Mouse (Mus musculus) CH12.LX (cell line): ENCODE results near the gene Nr2c2ap. TPM values are rescaled to one million over a fixed set of nuclear protein-coding genes. Genes with fewer than 3 reads are reported as not detected.
A peak's percentile ranks its signal among the peaks of the same experiment; 100 is the strongest.

Experiments
- DNase-seq: peaks from one replicate; pipeline ENCODE4 v3.0.0-alpha.2; 2013; ENCODE audit errors: extremely low read depth
- H3K27ac ChIP-seq: 2 replicates; pipeline ENCODE4 v1.5.1; 2012; ENCODE audit warnings: low read depth, mild to moderate bottlenecking, control low read depth, moderate library complexity; ENCODE audit not compliant: insufficient read depth
- H3K27me3 ChIP-seq: replicated peaks from 2 replicates; pipeline ENCODE3; 2012; ENCODE audit warnings: inconsistent platforms
- H3K36me3 ChIP-seq, 2 experiments: replicated peaks in 1 of 2; 2 replicates each; pipeline versions ENCODE3 to v1.6.1; 2012; ENCODE audit warnings: inconsistent platforms in 1 of 2, low read length in 1 of 2, mild to moderate bottlenecking in 1 of 2, mixed read lengths in 1 of 2, moderate library complexity in 1 of 2; ENCODE audit not compliant: control insufficient read depth in 1 of 2, insufficient read depth in 1 of 2
- H3K4me1 ChIP-seq, 2 experiments: 2 replicates each; pipeline ENCODE4 v1.6.1; 2012; ENCODE audit warnings: inconsistent platforms in 1 of 2, moderate library complexity in 1 of 2; ENCODE audit not compliant: insufficient read depth in 2 of 2, control insufficient read depth in 1 of 2
- H3K4me2 ChIP-seq: 2 replicates; pipeline ENCODE4 v1.6.1; 2012; ENCODE audit warnings: low read depth, mild to moderate bottlenecking, control low read depth; ENCODE audit not compliant: poor library complexity, insufficient read depth, severe bottlenecking
- H3K4me3 ChIP-seq, 3 experiments: fragments of 150-350 bp in 1 of 3; sonication (generic) in 1 of 3; replicated peaks in 1 of 3; 2 replicates each; pipeline versions ENCODE3 to v1.5.1; 2011 to 2012; ENCODE audit warnings: low read depth in 2 of 3, low read length in 2 of 3, mild to moderate bottlenecking in 2 of 3, moderate library complexity in 2 of 3, control low read depth in 1 of 3, improper control_type of control experiment in 1 of 3, inconsistent platforms in 1 of 3, mixed read lengths in 1 of 3; ENCODE audit not compliant: poor library complexity in 1 of 3
- H3K79me2 ChIP-seq: replicated peaks from 2 replicates; pipeline ENCODE4 v1.6.1; 2012; ENCODE audit warnings: mild to moderate bottlenecking, moderate library complexity; ENCODE audit not compliant: control insufficient read depth, poor library complexity, insufficient read depth, severe bottlenecking; ENCODE audit errors: extremely low read depth
- H3K9ac ChIP-seq: 2 replicates; pipeline ENCODE4 v1.6.1; 2012; ENCODE audit warnings: low read depth, mild to moderate bottlenecking, control low read depth, moderate library complexity; ENCODE audit not compliant: insufficient read depth
- H3K9me3 ChIP-seq: replicated peaks from 2 replicates; pipeline ENCODE3; 2012; ENCODE audit warnings: low read length, inconsistent platforms, mixed read lengths
- CHD1 ChIP-seq: IDR thresholded peaks from 2 replicates; pipeline ENCODE4 v1.6.1; 2012; ENCODE audit warnings: low read depth, low read length, improper control_type of control experiment, inconsistent platforms
- CHD2 ChIP-seq: IDR thresholded peaks from 2 replicates; pipeline ENCODE4 v1.6.1; 2011; ENCODE audit warnings: low read length, improper control_type of control experiment
- CTCF ChIP-seq, 2 experiments: IDR thresholded peaks in 1 of 2; conservative IDR thresholded peaks in 1 of 2; 2 replicates each; pipeline ENCODE4 v1.5.1; 2011 to 2012; ENCODE audit warnings: low read depth in 2 of 2, low read length in 2 of 2, improper control_type of control experiment in 1 of 2, inconsistent platforms in 1 of 2, mild to moderate bottlenecking in 1 of 2, moderate library complexity in 1 of 2
- E2F4 ChIP-seq: IDR thresholded peaks from 2 replicates; pipeline ENCODE4 v1.6.1; 2011; ENCODE audit warnings: low read depth, low read length, improper control_type of control experiment; ENCODE audit not compliant: insufficient replicate concordance
- EP300 ChIP-seq: IDR thresholded peaks from 2 replicates; pipeline ENCODE4 v1.6.1; 2011; ENCODE audit warnings: low read length, improper control_type of control experiment
- ETS1 ChIP-seq: conservative IDR thresholded peaks from 2 replicates; pipeline ENCODE4 v1.6.1; 2012; ENCODE audit warnings: low read depth, mild to moderate bottlenecking, inconsistent platforms, low read length, improper control_type of control experiment, moderate library complexity
- IRF4 ChIP-seq: IDR thresholded peaks from 2 replicates; pipeline ENCODE4 v1.6.1; 2014; ENCODE audit warnings: low read depth, mild to moderate bottlenecking, inconsistent platforms, low read length, improper control_type of control experiment
- JUND ChIP-seq: conservative IDR thresholded peaks from 2 replicates; pipeline ENCODE4 v1.6.1; 2011; ENCODE audit warnings: low read depth, low read length, improper control_type of control experiment
- KAT2A ChIP-seq: IDR thresholded peaks from 2 replicates; pipeline ENCODE4 v1.6.1; 2012; ENCODE audit warnings: low read length, improper control_type of control experiment, inconsistent platforms; ENCODE audit not compliant: insufficient replicate concordance
- MAX ChIP-seq: IDR thresholded peaks from 2 replicates; pipeline ENCODE4 v1.6.1; 2011; ENCODE audit warnings: low read length, improper control_type of control experiment
- MAZ ChIP-seq: IDR thresholded peaks from 2 replicates; pipeline ENCODE4 v1.6.1; 2012; ENCODE audit warnings: low read depth, mild to moderate bottlenecking, inconsistent platforms, low read length, improper control_type of control experiment, moderate library complexity
- PAX5 ChIP-seq: IDR thresholded peaks from 2 replicates; pipeline ENCODE4 v1.6.1; 2012; ENCODE audit warnings: low read length, inconsistent platforms, mixed read lengths
- POLR2A ChIP-seq: IDR thresholded peaks from 2 replicates; pipeline ENCODE4 v1.6.1; 2011; ENCODE audit warnings: low read depth, mild to moderate bottlenecking, improper control_type of control experiment, low read length
- RAD21 ChIP-seq: IDR thresholded peaks from 2 replicates; pipeline ENCODE4 v1.6.1; 2011; ENCODE audit warnings: low read depth, mild to moderate bottlenecking, low read length, improper control_type of control experiment, moderate library complexity
- SIN3A ChIP-seq: IDR thresholded peaks from 2 replicates; pipeline ENCODE4 v1.6.1; 2012; ENCODE audit warnings: low read length, improper control_type of control experiment, inconsistent platforms
- SMC3 ChIP-seq: IDR thresholded peaks from 2 replicates; pipeline ENCODE4 v1.6.1; 2011; ENCODE audit warnings: low read depth, low read length, improper control_type of control experiment
- TCF12 ChIP-seq: IDR thresholded peaks from 2 replicates; pipeline ENCODE4 v1.6.1; 2014; ENCODE audit warnings: low read depth, mild to moderate bottlenecking, inconsistent platforms, low read length, improper control_type of control experiment
- USF1 ChIP-seq: IDR thresholded peaks from 2 replicates; pipeline ENCODE4 v1.6.1; 2014; ENCODE audit warnings: low read depth, mild to moderate bottlenecking, inconsistent platforms, low read length, improper control_type of control experiment
- USF2 ChIP-seq: conservative IDR thresholded peaks from 2 replicates; pipeline ENCODE4 v1.6.1; 2011; ENCODE audit warnings: low read depth, low read length, improper control_type of control experiment
- ZC3H11A ChIP-seq: IDR thresholded peaks from 2 replicates; pipeline ENCODE4 v1.6.1; 2012; ENCODE audit warnings: low read depth, mild to moderate bottlenecking, inconsistent platforms, low read length, improper control_type of control experiment
- ZKSCAN1 ChIP-seq: IDR thresholded peaks from 2 replicates; pipeline ENCODE4 v1.6.1; 2012; ENCODE audit warnings: low read depth, inconsistent platforms, low read length, improper control_type of control experiment, borderline replicate concordance
- ZNF384 ChIP-seq: IDR thresholded peaks from 2 replicates; pipeline ENCODE4 v1.6.1; 2012; ENCODE audit warnings: low read depth, low read length, improper control_type of control experiment, inconsistent platforms
- dilution Hi-C: fragments of 300-500 bp; cut with MboI; formaldehyde crosslinking; loops from 2 replicates; pipeline ENCODE4 v1.14.3; 2020; ENCODE audit warnings: low sequenced_read_pairs; ENCODE audit not compliant: extremely low pct_unique_long_range_greater_than_20kb, extremely low pct_ligation_motif_present
- in situ Hi-C: fragments of 300-500 bp; cut with MboI; formaldehyde crosslinking; loops from 3 replicates; pipeline ENCODE4 v1.14.3; 2019; ENCODE audit warnings: low sequenced_read_pairs, low pct_ligation_motif_present, low pct_unique_long_range_greater_than_20kb, mixed read lengths
- polyA plus RNA-seq: library from polyadenylated mRNA; unstranded; fragments of >175 nt; gene quantifications from 2 replicates; pipeline ENCODE4 v1.2.1, GENCODE M21; 2012; ENCODE audit warnings: low read depth; ENCODE audit not compliant: insufficient read length
- total RNA-seq, 2 experiments: library from RNA; depleted of rRNA; stranded (reverse); fragments of 300-350 nt in 1 of 2; fragments of >200 nt in 1 of 2; gene quantifications; 2 replicates each; pipeline ENCODE4 v1.2.3; 2012 to 2014

Nr2c2ap gene
- total and polyA plus RNA-seq, 3 experiments, result 16.4 to 61.3 (median 22.7) TPM

- TF ChIP-seq MAX (peak; percentile 75), ZNF384 (no peak), CTCF (conservative IDR thresholded peaks at IDR 0.05 in 1 of 2, IDR thresholded peaks at IDR 0.05 in 1 of 2; ENCODE audit: low read depth in 2 of 2, low read length in 2 of 2) (no peak), ZC3H11A (no peak), USF2 (no peak), USF1 (no peak), KAT2A (peak; percentile 94; the same call in 1 of the 2 replicates), EP300 (no peak), POLR2A (peak; percentile 81), CHD1 (0 out of 2 replicates have a peak, but pooled peaks have one; percentile 1), E2F4 (no peak; the same call in 1 of the 2 replicates), IRF4 (peak; percentile 31; the same call in 1 of the 2 replicates)
These were observed 41.0 kb downstream of the Nr2c2ap start, which contains the start of gene Tmem161a (continued) for GRCm38 (mm10) chr8:70172043-70172681.

- dilution Hi-C loops, result no loop called here
- Histone ChIP-seq H3K4me1 (peaks cover 12 to 61% of the 10 kb centered on the region in 2 experiments; a peak in 3 of 4 replicates), H3K4me2 (peak overlapping the region; percentile 63; the same call in 1 of the 2 replicates), H3K4me3 (peak overlapping the region; percentile 28 to 78 (median 46)), H3K27me3 (no peaks in the 10 kb centered on the region), H3K27ac (no peak overlapping the region; the same call in 1 of the 2 replicates)
- no peak for TF ChIP-seq IRF4
- TF ChIP-seq E2F4, result no peak
- no peak for TF ChIP-seq KAT2A
- no peak for TF ChIP-seq JUND
- TF ChIP-seq SIN3A, result no peak
- TF ChIP-seq POLR2A, result no peak
- TF ChIP-seq CHD2, result no peak
- TF ChIP-seq SMC3, result no peak
- no peak for TF ChIP-seq MAZ
- TF ChIP-seq CTCF (conservative IDR thresholded peaks at IDR 0.05 in 1 of 2, IDR thresholded peaks at IDR 0.05 in 1 of 2; ENCODE audit: low read depth in 2 of 2, low read length in 2 of 2), result no peak
- TF ChIP-seq RAD21, result no peak
- TF ChIP-seq PAX5, result no peak
- TF ChIP-seq ETS1, result no peak
- TF ChIP-seq ZKSCAN1, result no peak
- TF ChIP-seq TCF12, result no peak
- no peak for TF ChIP-seq CHD1
- TF ChIP-seq USF1, result no peak
- TF ChIP-seq USF2, result no peak
- TF ChIP-seq, all 38 proteins: peak for 0
- Histone ChIP-seq H3K9me3 (no peaks in the 10 kb centered on the region), H3K36me3 (peaks cover 16 to 39% of the 10 kb centered on the region in 2 experiments), H3K9ac (peak overlapping the region; percentile 71; the same call in 1 of the 2 replicates), H3K79me2 (peaks cover 13% of the 10 kb centered on the region)
- DNase-seq, result no peak
- in situ Hi-C loops, result loop anchor here (5.0 kb wide), 1 partner anchor 39 kb away; the partner anchor contains the start of gene Slc25a42
These were observed 42.2 kb downstream of the Nr2c2ap start for GRCm38 (mm10) chr8:70173320-70173719.
